Mouse (Mus musculus) ES-E14 (cell line): Measurements from ENCODE around the gene Adh4.
A peak's percentile ranks its signal among the peaks of the same experiment; 100 is the strongest.

Source experiments
- CHD2 ChIP-seq: IDR thresholded peaks from 2 replicates; pipeline ENCODE4 v1.6.1; 2014; ENCODE audit warnings: mild to moderate bottlenecking, low read depth, low read length, inconsistent platforms
- HCFC1 ChIP-seq: IDR thresholded peaks from 2 replicates; pipeline ENCODE4 v1.6.1; 2012; ENCODE audit warnings: low read length, inconsistent platforms, borderline replicate concordance; ENCODE audit not compliant: insufficient read depth
- MAFK ChIP-seq: IDR thresholded peaks from 2 replicates; pipeline ENCODE4 v1.6.1; 2014; ENCODE audit warnings: mild to moderate bottlenecking, low read depth, low read length, inconsistent platforms; ENCODE audit not compliant: insufficient read depth
- ZC3H11A ChIP-seq: IDR thresholded peaks from 2 replicates; pipeline ENCODE4 v1.6.1; 2012; ENCODE audit warnings: low read depth, mild to moderate bottlenecking, inconsistent platforms, low read length, borderline replicate concordance
- ZNF384 ChIP-seq: IDR thresholded peaks from 2 replicates; pipeline ENCODE4 v1.6.1; 2012; ENCODE audit warnings: low read depth, low read length, inconsistent platforms

GRCm38 (mm10) chr3:138423664-138424063 lies 8.4 kb downstream of the Adh4 start:
- TF ChIP-seq CHD2 (no peak), HCFC1 (no peak), ZNF384 (no peak), ZC3H11A (no peak), MAFK (0 out of 2 replicates have a peak, but pooled peaks have one; percentile 34)
